Mouse (Mus musculus): ENCODE results near the gene Snapc4. TPM values are rescaled to one million over a fixed set of nuclear protein-coding genes. Genes with fewer than 3 reads are reported as not detected.

The Snapc4 gene
- polyA plus RNA-seq, 1 experiment: 11.7 TPM

DNA sequence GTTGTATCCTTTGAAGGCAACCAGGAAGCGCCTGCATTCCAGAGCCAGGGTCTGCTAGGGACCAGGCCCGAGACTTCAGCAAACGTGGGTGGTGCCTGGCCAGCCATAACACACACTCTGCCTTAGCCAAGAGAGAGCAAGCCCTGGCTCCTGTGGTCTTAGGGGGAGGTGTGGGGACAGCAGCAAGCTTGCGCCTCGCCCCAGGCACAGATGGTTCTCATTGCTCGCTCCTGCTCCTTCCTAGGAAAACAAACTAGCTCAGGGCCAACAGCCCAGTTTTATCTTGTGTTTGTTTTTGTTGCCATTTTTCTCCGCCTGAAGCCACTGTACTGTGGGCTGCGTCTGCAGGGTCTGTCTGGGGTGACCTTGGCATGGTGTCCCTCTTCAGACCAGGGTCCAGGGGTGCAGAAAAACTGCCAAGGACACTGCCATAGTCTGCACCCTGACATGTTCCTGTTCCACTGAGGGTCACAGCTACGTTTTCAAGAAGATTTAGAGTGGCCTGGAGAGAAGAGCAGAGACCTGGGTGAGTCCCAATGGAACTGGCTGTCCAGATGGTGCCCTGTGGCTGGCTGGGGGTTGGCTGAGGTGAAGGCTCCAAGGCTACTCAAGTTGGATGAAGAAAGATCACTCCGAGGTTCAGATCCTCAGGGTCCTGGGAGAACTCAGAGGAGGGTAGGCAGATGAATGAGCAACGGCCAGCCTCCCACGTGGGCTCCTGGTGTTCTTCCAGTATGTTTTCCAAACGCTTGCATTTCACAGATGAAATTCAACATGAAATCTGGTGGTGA is 66.0 kb downstream of the Snapc4 start:
- peaks cover 29% of the 10 kb centered on the region for H3K79me2 ChIP-seq (ENCODE audit: control insufficient read depth, insufficient read depth)
- H3K36me3 ChIP-seq (ENCODE audit: control insufficient read depth, insufficient read depth): no peaks in the 10 kb centered on the region
- peaks cover 2% of the 10 kb centered on the region for H3K79me3 ChIP-seq (ENCODE audit: low read depth)
- peak overlapping the region; percentile 65 for H3K4me3 ChIP-seq (ENCODE audit: insufficient read depth, poor library complexity, severe bottlenecking)
- no peak for TF ChIP-seq CTCF (IDR thresholded peaks at IDR 0.05; ENCODE audit: control insufficient read depth, insufficient read depth, insufficient read length)
- TF ChIP-seq CEBPB (IDR thresholded peaks at IDR 0.05; ENCODE audit: low read depth): no peak
- TF ChIP-seq FOSL1 (IDR thresholded peaks at IDR 0.05; ENCODE audit: insufficient read depth, low read length, poor library complexity, severe bottlenecking): no peak
- TF ChIP-seq MYOD1 (IDR thresholded peaks at IDR 0.05; ENCODE audit: control insufficient read depth, insufficient read length, low read depth): no peak
- no peak for TF ChIP-seq MYOG (IDR thresholded peaks at IDR 0.05; ENCODE audit: control insufficient read depth, extremely low read depth, insufficient read length)
- TF ChIP-seq USF1 (IDR thresholded peaks at IDR 0.05; ENCODE audit: low read depth): no peak
- TF ChIP-seq MAX (IDR thresholded peaks at IDR 0.05): no peak
- H3K27me3 ChIP-seq (ENCODE audit: control insufficient read depth, insufficient read depth, insufficient read length): no peaks in the 10 kb centered on the region
- H3ac ChIP-seq (ENCODE audit: control insufficient read depth, insufficient read length, low read depth): no peak overlapping the region

DNA sequence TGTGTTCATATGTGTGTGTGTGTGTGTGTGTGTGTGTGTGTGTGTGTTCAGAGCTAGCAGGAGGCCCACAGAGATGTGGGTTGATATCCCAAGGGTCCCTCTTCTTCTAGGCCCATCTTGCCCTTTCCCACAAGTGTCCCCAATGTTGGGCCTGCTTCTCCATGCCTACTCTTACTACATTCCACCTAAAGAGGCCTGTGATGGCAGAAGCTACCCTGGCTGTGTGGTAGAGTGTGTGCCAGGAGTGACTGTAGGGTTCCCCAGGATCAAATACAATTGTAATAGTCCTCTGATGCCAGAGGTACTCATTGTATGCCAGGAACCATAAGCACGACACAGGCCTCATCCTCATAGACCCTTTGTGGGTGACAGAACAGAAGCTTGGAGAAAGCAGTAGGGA is 67.1 kb downstream of the Snapc4 start:
- Histone ChIP-seq H3K79me3 (ENCODE audit: low read depth) (peaks cover 2% of the 10 kb centered on the region), H3K4me3 (ENCODE audit: insufficient read depth, poor library complexity, severe bottlenecking) (no peak overlapping the region), H3ac (ENCODE audit: control insufficient read depth, insufficient read length, low read depth) (no peak overlapping the region), H3K36me3 (ENCODE audit: control insufficient read depth, insufficient read depth) (no peaks in the 10 kb centered on the region), H3K27me3 (ENCODE audit: control insufficient read depth, insufficient read depth, insufficient read length) (no peaks in the 10 kb centered on the region), H3K79me2 (ENCODE audit: control insufficient read depth, insufficient read depth) (peaks cover 21% of the 10 kb centered on the region)
- TF ChIP-seq MYOG (IDR thresholded peaks at IDR 0.05; ENCODE audit: control insufficient read depth, extremely low read depth, insufficient read length): no peak
- TF ChIP-seq CEBPB (IDR thresholded peaks at IDR 0.05; ENCODE audit: low read depth): no peak
- TF ChIP-seq MAX (IDR thresholded peaks at IDR 0.05): no peak
- TF ChIP-seq CTCF (IDR thresholded peaks at IDR 0.05; ENCODE audit: control insufficient read depth, insufficient read depth, insufficient read length): no peak
- no peak for TF ChIP-seq MYOD1 (IDR thresholded peaks at IDR 0.05; ENCODE audit: control insufficient read depth, insufficient read length, low read depth)
- no peak for TF ChIP-seq FOSL1 (IDR thresholded peaks at IDR 0.05; ENCODE audit: insufficient read depth, low read length, poor library complexity, severe bottlenecking)
- no peak for TF ChIP-seq USF1 (IDR thresholded peaks at IDR 0.05; ENCODE audit: low read depth)

DNA sequence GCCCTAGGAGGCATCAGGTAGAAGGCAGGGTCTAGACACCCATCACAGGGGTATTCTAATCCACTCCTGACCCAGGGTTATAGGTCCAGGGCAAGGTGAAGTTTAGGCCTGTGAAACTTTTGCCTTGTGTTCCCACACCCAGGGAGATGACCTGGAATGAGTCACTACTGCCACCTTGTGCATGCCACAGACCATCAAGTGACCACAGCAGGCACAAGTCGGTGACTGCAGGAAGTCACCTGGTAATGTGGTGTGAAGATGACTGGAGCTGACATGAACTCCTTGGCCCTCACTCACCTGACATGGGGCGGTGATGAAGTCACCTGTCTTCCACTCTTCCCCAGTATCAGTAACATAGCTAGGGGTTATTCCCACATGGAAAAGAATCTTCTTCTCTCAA is 67.6 kb downstream of the Snapc4 start:
- no peak for TF ChIP-seq MAX (IDR thresholded peaks at IDR 0.05)
- TF ChIP-seq CTCF (IDR thresholded peaks at IDR 0.05; ENCODE audit: control insufficient read depth, insufficient read depth, insufficient read length): no peak
- no peak for TF ChIP-seq USF1 (IDR thresholded peaks at IDR 0.05; ENCODE audit: low read depth)
- TF ChIP-seq MYOG (IDR thresholded peaks at IDR 0.05; ENCODE audit: control insufficient read depth, extremely low read depth, insufficient read length): no peak
- TF ChIP-seq MYOD1 (IDR thresholded peaks at IDR 0.05; ENCODE audit: control insufficient read depth, insufficient read length, low read depth): no peak
- TF ChIP-seq CEBPB (IDR thresholded peaks at IDR 0.05; ENCODE audit: low read depth): no peak
- no peak for TF ChIP-seq FOSL1 (IDR thresholded peaks at IDR 0.05; ENCODE audit: insufficient read depth, low read length, poor library complexity, severe bottlenecking)

More for the DNA sequence above, 67.6 kb downstream of the Snapc4 start:
- no peak overlapping the region for H3K4me3 ChIP-seq (ENCODE audit: insufficient read depth, poor library complexity, severe bottlenecking)
- H3K79me3 ChIP-seq (ENCODE audit: low read depth): peaks cover 2% of the 10 kb centered on the region
- no peaks in the 10 kb centered on the region for H3K36me3 ChIP-seq (ENCODE audit: control insufficient read depth, insufficient read depth)
- H3K79me2 ChIP-seq (ENCODE audit: control insufficient read depth, insufficient read depth): peaks cover 16% of the 10 kb centered on the region
- H3K27me3 ChIP-seq (ENCODE audit: control insufficient read depth, insufficient read depth, insufficient read length): no peaks in the 10 kb centered on the region
- no peak overlapping the region for H3ac ChIP-seq (ENCODE audit: control insufficient read depth, insufficient read length, low read depth)

Other genes starting within 250 kb of the Snapc4 start
- not detected for gene Lhx3, start 172.4 kb downstream of the Snapc4 start, polyA plus RNA-seq (2012; fragmentation: generic; extraction: Trizol)
- 15.2 TPM for gene Qsox2, start 143.1 kb downstream of the Snapc4 start, polyA plus RNA-seq (2012; fragmentation: generic; extraction: Trizol)
- gene Ccdc187, start 86.1 kb downstream of the Snapc4 start, polyA plus RNA-seq (2012; fragmentation: generic; extraction: Trizol): not detected
- gene Gpsm1, start 65.1 kb downstream of the Snapc4 start, polyA plus RNA-seq (2012; fragmentation: generic; extraction: Trizol): 20.6 TPM
- gene Dnlz, start 28.5 kb downstream of the Snapc4 start, polyA plus RNA-seq (2012; fragmentation: generic; extraction: Trizol): 35.6 TPM
- 0.20 TPM for gene Card9, start 19.7 kb downstream of the Snapc4 start, polyA plus RNA-seq (2012; fragmentation: generic; extraction: Trizol)
- 49.1 TPM for gene Entr1, start 8.7 kb upstream of the Snapc4 start, polyA plus RNA-seq (2012; fragmentation: generic; extraction: Trizol)
- 93.8 TPM for gene Pmpca, start 8.7 kb upstream of the Snapc4 start, polyA plus RNA-seq (2012; fragmentation: generic; extraction: Trizol)
- 8.3 TPM for gene Inpp5e, start 28.6 kb upstream of the Snapc4 start, polyA plus RNA-seq (2012; fragmentation: generic; extraction: Trizol)
- gene Sec16a, start 64.6 kb upstream of the Snapc4 start, polyA plus RNA-seq (2012; fragmentation: generic; extraction: Trizol): 19.5 TPM
- gene Notch1, start 136.0 kb upstream of the Snapc4 start, polyA plus RNA-seq (2012; fragmentation: generic; extraction: Trizol): 4.5 TPM
- gene Egfl7, start 199.4 kb upstream of the Snapc4 start, polyA plus RNA-seq (2012; fragmentation: generic; extraction: Trizol): 5.6 TPM
- gene Gm20532, start 206.0 kb upstream of the Snapc4 start, polyA plus RNA-seq (2012; fragmentation: generic; extraction: Trizol): not detected
- 37.9 TPM for gene Agpat2, start 223.8 kb upstream of the Snapc4 start, polyA plus RNA-seq (2012; fragmentation: generic; extraction: Trizol)
- gene Fam69b, start 247.8 kb upstream of the Snapc4 start, polyA plus RNA-seq (2012; fragmentation: generic; extraction: Trizol): 8.2 TPM

Measured in C2C12 (cell line).